Comparison of ENCODE assay signal across 12 mouse cellular contexts in genomic region chrX:78797642-78798041, GRCm38 (mm10).
DNase-seq lines count a peak whose midpoint lies in the region; ATAC-seq and TF ChIP-seq lines count a peak whose summit lies in the region.
"Had no signal": no experiment of that assay in that cellular context is flagged by ENCODE, and none has a peak within 500 bp of the region (broad histone marks: within the 10 kb centered on the region; RNA-seq: fewer than 3 reads in every experiment).

No protein-coding gene starts in this region.

- no peak overlapping the region for H3K27ac ChIP-seq in hindbrain, postnatal 0 days
- H3K27ac ChIP-seq in hindbrain, embryonic 13.5 days: no peak overlapping the region
- H3K27ac ChIP-seq: liver, embryonic 15.5 days had no signal

- no peak for ATAC-seq in hindbrain, postnatal 0 days
- ATAC-seq in hindbrain, embryonic 13.5 days (ENCODE audit: low FRiP score): no peak
- ATAC-seq: hindbrain, embryonic 16.5 days had no signal

- H3K4me2 ChIP-seq in hindbrain, postnatal 0 days (ENCODE audit: low read depth, low read length): no peak overlapping the region
- H3K4me2 ChIP-seq in hindbrain, embryonic 13.5 days: no peak overlapping the region
- H3K4me2 ChIP-seq: liver, embryonic 15.5 days had no signal

- no peaks in the 10 kb centered on the region for H3K4me1 ChIP-seq in hindbrain, postnatal 0 days (ENCODE audit: insufficient read depth, low read length)
- H3K4me1 ChIP-seq in hindbrain, embryonic 13.5 days (replicated peaks): no peaks in the 10 kb centered on the region
- H3K4me1 ChIP-seq: liver, embryonic 15.5 days; megakaryocyte, embryonic 14.5 days had no signal

- peak; percentile 63 for TF ChIP-seq CTCF in hindbrain, postnatal 0 days (IDR thresholded peaks at IDR 0.05; ENCODE audit: low read depth)

- H3K36me3 ChIP-seq in hindbrain, postnatal 0 days (ENCODE audit: insufficient read depth, low read length): no peaks in the 10 kb centered on the region
- no peaks in the 10 kb centered on the region for H3K36me3 ChIP-seq in hindbrain, embryonic 13.5 days
- H3K36me3 ChIP-seq: liver, embryonic 15.5 days had no signal

- H3K9ac ChIP-seq in hindbrain, postnatal 0 days (replicated peaks; ENCODE audit: low read length): no peak overlapping the region
- H3K9ac ChIP-seq in hindbrain, embryonic 13.5 days: no peak overlapping the region
- H3K9ac ChIP-seq: liver, embryonic 15.5 days had no signal

- no peaks in the 10 kb centered on the region for H3K27me3 ChIP-seq in hindbrain, postnatal 0 days (ENCODE audit: insufficient read depth, low read length)
- no peaks in the 10 kb centered on the region for H3K27me3 ChIP-seq in hindbrain, embryonic 13.5 days
- H3K27me3 ChIP-seq: liver, embryonic 15.5 days; megakaryocyte, embryonic 14.5 days had no signal

- H3K4me3 ChIP-seq in hindbrain, postnatal 0 days (ENCODE audit: low read length): no peak overlapping the region
- H3K4me3 ChIP-seq in hindbrain, embryonic 13.5 days: no peak overlapping the region
- H3K4me3 ChIP-seq: liver, embryonic 15.5 days; megakaryocyte, embryonic 14.5 days had no signal

- WGBS in hindbrain, postnatal 0 days: 61% methylated on average over 4 of the region's 4 CpGs
- WGBS in hindbrain, embryonic 13.5 days: 73% methylated on average over 4 of the region's 4 CpGs

- H3K9me3 ChIP-seq in hindbrain, postnatal 0 days (ENCODE audit: low read length): no peaks in the 10 kb centered on the region
- H3K9me3 ChIP-seq in hindbrain, embryonic 13.5 days: no peaks in the 10 kb centered on the region
- H3K9me3 ChIP-seq: liver, embryonic 15.5 days; megakaryocyte, embryonic 14.5 days had no signal

- DNase-seq in cerebellum, adult 9-10 months: peak; percentile 1
- DNase-seq in cerebellum, adult 9-11 months: no peak
- DNase-seq in hindbrain, postnatal 0 days (ENCODE audit: low spot score): peak; percentile 48
- peak; percentile 6 for DNase-seq in lung, postnatal 36 days
- DNase-seq in lung, postnatal 10 days: no peak
- peak; percentile 1 for DNase-seq in adipocyte (ENCODE audit: low spot score)
- no peak for DNase-seq in frontal cortex, postnatal 36 days (ENCODE audit: low spot score in 2 of 2)
- DNase-seq: thymus, postnatal 36 days had no signal

Comparison
In these comparisons a context has a peak if more than half of its experiments do, and no peak if none do; other contexts are left out.
1. DNase-seq: peak in cerebellum, adult 9-10 months (single experiment), hindbrain, postnatal 0 days (single experiment), lung, postnatal 36 days (single experiment) and adipocyte (single experiment); none in cerebellum, adult 9-11 months (single experiment), lung, postnatal 10 days (single experiment) and frontal cortex, postnatal 36 days (0 of 2).